Comparison of ENCODE assay signal across 1 mouse cellular context in genomic region chr11:83619037-83619436, GRCm38 (mm10).
TF ChIP-seq lines count a peak whose summit lies in the region.

No protein-coding gene starts in this region.

TF ChIP-seq in CH12.LX, 34 proteins besides CTCF, POLR2A, EP300 and RAD21:
- TF ChIP-seq IRF4 (IDR thresholded peaks at IDR 0.05; ENCODE audit: low read depth, low read length) (peak; percentile 91), TBP (conservative IDR thresholded peaks at IDR 0.05; ENCODE audit: low read depth, low read length) (no peak)
